Mouse (Mus musculus): Measurements from ENCODE around the gene 1700030K09Rik. TPM values are rescaled to one million over a fixed set of nuclear protein-coding genes. Genes with fewer than 3 reads are reported as not detected.

Gene 1700030K09Rik
- polyA plus RNA-seq, 2 experiments: 13.2 to 16.2 TPM

DNA sequence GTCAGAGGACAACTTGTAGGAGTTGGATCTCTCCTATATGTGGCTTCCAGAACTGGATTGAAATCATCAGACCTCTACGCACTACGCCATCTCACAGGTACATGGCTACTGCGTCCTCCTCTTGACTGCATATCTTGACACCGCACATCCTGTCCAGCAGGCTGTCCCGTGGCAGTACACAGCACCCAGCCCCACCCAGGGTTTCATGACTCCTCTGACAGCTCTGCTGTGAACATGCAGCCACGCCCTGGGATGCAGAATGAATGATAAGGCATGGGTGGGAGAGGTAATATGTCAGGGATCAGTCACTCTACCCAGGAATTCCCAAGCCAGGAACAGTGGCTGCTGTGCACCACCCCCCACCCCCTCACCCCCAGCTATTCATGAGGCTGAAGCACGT is 29.8 kb upstream of the 1700030K09Rik start:
- Histone ChIP-seq H3K36me3 (ENCODE audit: control insufficient read depth, insufficient read depth, low read length) (peaks cover 5% of the 10 kb centered on the region), H3K27me3 (ENCODE audit: control insufficient read depth, insufficient read depth, low read length) (no peaks in the 10 kb centered on the region), H3K4me1 (ENCODE audit: control insufficient read depth, insufficient read depth, low read length) (peaks cover 13% of the 10 kb centered on the region), H3K27ac (replicated peaks; ENCODE audit: low read depth, low read length) (no peak overlapping the region), H3K4me3 (replicated peaks; ENCODE audit: low read length) (no peak overlapping the region), H3K9me3 (ENCODE audit: control insufficient read depth, low read length) (no peaks in the 10 kb centered on the region), H3K4me2 (replicated peaks; ENCODE audit: low read depth, low read length, severe bottlenecking) (no peak overlapping the region), H3K9ac (ENCODE audit: low read depth, low read length, severe bottlenecking) (no peak overlapping the region)
- TF ChIP-seq POLR2A (IDR thresholded peaks at IDR 0.05; ENCODE audit: borderline replicate concordance, extremely low read depth, insufficient read depth, insufficient read length): no peak
- DNase-seq (ENCODE audit: low spot score) (no peak), ATAC-seq (ENCODE audit: low FRiP score, low read depth) (no peak)
- 89% methylated on average over 7 of the region's 7 CpGs for WGBS

DNA sequence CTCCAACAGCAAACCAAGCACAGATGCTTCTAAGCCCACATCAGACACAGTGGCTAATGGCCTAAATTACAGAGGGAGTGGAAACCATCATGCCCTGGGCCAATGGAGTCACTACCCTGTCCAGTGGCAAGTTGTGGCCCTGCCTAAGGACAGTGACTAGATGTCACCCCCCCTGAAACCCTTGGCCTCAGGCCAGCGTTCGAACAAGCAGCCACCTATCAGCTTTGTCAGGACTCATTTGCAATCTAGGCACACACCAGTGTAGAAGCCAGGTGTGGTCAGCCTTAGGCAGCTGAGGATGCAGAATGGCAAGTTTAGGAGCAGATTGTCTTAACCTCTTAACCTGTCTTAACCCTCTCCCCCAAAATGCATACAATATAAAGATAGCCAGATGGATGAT is 28.4 kb upstream of the 1700030K09Rik start:
- peaks cover 5% of the 10 kb centered on the region for H3K36me3 ChIP-seq (ENCODE audit: control insufficient read depth, insufficient read depth, low read length)
- no peaks in the 10 kb centered on the region for H3K27me3 ChIP-seq (ENCODE audit: control insufficient read depth, insufficient read depth, low read length)
- no peak overlapping the region for H3K4me2 ChIP-seq (replicated peaks; ENCODE audit: low read depth, low read length, severe bottlenecking)
- no peak for ATAC-seq (ENCODE audit: low FRiP score, low read depth)
- H3K9ac ChIP-seq (ENCODE audit: low read depth, low read length, severe bottlenecking): no peak overlapping the region
- DNase-seq (ENCODE audit: low spot score): no peak
- peaks cover 24% of the 10 kb centered on the region for H3K4me1 ChIP-seq (ENCODE audit: control insufficient read depth, insufficient read depth, low read length)
- TF ChIP-seq POLR2A (IDR thresholded peaks at IDR 0.05; ENCODE audit: borderline replicate concordance, extremely low read depth, insufficient read depth, insufficient read length): no peak
- WGBS: 69% methylated on average over 2 of the region's 2 CpGs
- no peak overlapping the region for H3K27ac ChIP-seq (replicated peaks; ENCODE audit: low read depth, low read length)
- H3K9me3 ChIP-seq (ENCODE audit: control insufficient read depth, low read length): no peaks in the 10 kb centered on the region
- no peak overlapping the region for H3K4me3 ChIP-seq (replicated peaks; ENCODE audit: low read length)

- Histone ChIP-seq H3K4me2 (replicated peaks; ENCODE audit: low read depth, low read length, severe bottlenecking) (no peak overlapping the region), H3K27me3 (ENCODE audit: control insufficient read depth, insufficient read depth, low read length) (no peaks in the 10 kb centered on the region), H3K4me3 (replicated peaks; ENCODE audit: low read length) (no peak overlapping the region), H3K27ac (replicated peaks; ENCODE audit: low read depth, low read length) (no peak overlapping the region), H3K9ac (ENCODE audit: low read depth, low read length, severe bottlenecking) (no peak overlapping the region), H3K9me3 (ENCODE audit: control insufficient read depth, low read length) (no peaks in the 10 kb centered on the region), H3K4me1 (ENCODE audit: control insufficient read depth, insufficient read depth, low read length) (peaks cover 26% of the 10 kb centered on the region), H3K36me3 (ENCODE audit: control insufficient read depth, insufficient read depth, low read length) (peaks cover 5% of the 10 kb centered on the region)
- no peak for DNase-seq (ENCODE audit: low spot score)
- no peak for ATAC-seq (ENCODE audit: low FRiP score, low read depth)
- 97% methylated on average over 4 of the region's 4 CpGs for WGBS
- no peak for TF ChIP-seq POLR2A (IDR thresholded peaks at IDR 0.05; ENCODE audit: borderline replicate concordance, extremely low read depth, insufficient read depth, insufficient read length)
Observed at GRCm38 (mm10) chr8:72418073-72418472, 25.6 kb upstream of the 1700030K09Rik start.

GRCm38 (mm10) chr8:72420571-72421361 is 22.9 kb upstream of the 1700030K09Rik start:
- peak overlapping the region; percentile 56 for H3K4me2 ChIP-seq (replicated peaks; ENCODE audit: low read depth, low read length, severe bottlenecking)
- peak; percentile 24 for ATAC-seq (ENCODE audit: low FRiP score, low read depth)
- peak overlapping the region; percentile 87 for H3K9ac ChIP-seq (ENCODE audit: low read depth, low read length, severe bottlenecking)
- DNase-seq (ENCODE audit: low spot score): peak; percentile 6
- H3K4me1 ChIP-seq (ENCODE audit: control insufficient read depth, insufficient read depth, low read length): peaks cover 26% of the 10 kb centered on the region
- WGBS: under 1% methylated on average over 56 of the region's 73 CpGs
- no peaks in the 10 kb centered on the region for H3K9me3 ChIP-seq (ENCODE audit: control insufficient read depth, low read length)
- H3K36me3 ChIP-seq (ENCODE audit: control insufficient read depth, insufficient read depth, low read length): no peaks in the 10 kb centered on the region
- no peak for TF ChIP-seq POLR2A (IDR thresholded peaks at IDR 0.05; ENCODE audit: borderline replicate concordance, extremely low read depth, insufficient read depth, insufficient read length)
- peak overlapping the region; percentile 85 for H3K4me3 ChIP-seq (replicated peaks; ENCODE audit: low read length)
- no peaks in the 10 kb centered on the region for H3K27me3 ChIP-seq (ENCODE audit: control insufficient read depth, insufficient read depth, low read length)
- peak overlapping the region; percentile 80 for H3K27ac ChIP-seq (replicated peaks; ENCODE audit: low read depth, low read length)

DNA sequence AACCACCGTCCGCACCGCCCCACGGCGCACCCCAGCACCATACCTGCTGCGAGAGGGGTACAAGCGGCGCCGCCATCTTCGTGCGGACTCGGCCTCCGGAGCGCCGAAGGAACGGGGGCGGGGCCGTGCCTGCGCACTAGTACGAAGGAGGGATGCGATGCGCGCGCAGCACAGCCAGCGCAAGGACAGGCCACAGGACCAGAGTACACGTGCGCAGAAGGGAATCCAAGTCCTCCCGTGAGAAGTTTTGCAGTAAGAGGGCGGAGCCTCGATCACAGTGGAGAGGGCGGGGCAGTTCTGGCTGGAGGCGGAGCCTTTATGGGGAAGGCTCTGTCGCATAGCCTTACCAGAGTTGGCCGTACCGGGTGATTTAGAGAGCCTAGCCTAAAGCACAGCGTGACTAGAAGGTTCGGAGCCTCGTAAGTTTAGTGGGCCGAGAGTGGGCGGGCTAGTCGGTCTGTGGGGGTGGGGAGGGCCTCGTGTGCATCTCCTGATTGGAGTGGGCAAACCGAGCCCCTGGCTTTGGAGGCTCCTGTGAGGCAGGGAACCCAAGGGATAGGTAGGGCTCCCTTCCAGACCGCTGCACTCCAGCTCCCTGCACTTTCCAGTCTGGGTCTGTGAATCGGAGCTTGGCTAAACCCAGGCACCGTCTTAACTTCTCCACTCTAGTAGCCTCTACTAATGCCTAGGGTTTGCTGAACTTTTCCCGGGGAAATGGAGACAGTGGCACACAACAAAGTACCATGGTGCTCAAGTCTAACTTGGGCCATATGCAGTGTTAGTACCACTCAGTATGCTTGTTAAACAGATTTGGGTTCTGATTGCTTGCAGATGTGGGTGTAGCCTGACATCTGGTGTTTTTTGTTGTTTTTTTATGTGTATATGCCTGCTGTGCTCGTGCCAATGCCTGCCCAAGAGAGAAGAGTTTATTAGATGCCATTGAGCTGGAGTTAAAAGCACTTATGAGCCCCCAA is 22.0 kb upstream of the 1700030K09Rik start, which contains the start of gene Eps15l1:
TSS of gene Eps15l1 (minus strand) at position 99 of the 974 bp plus-strand sequence.
- Histone ChIP-seq H3K4me2 (replicated peaks; ENCODE audit: low read depth, low read length, severe bottlenecking) (peak within 1 kb of the TSS; percentile 56), H3K9ac (ENCODE audit: low read depth, low read length, severe bottlenecking) (peak within 1 kb of the TSS; percentile 87), H3K36me3 (ENCODE audit: control insufficient read depth, insufficient read depth, low read length) (no peaks in the 10 kb centered on the region), H3K27me3 (ENCODE audit: control insufficient read depth, insufficient read depth, low read length) (no peaks in the 10 kb centered on the region), H3K4me3 (replicated peaks; ENCODE audit: low read length) (peak within 1 kb of the TSS; percentile 85), H3K27ac (replicated peaks; ENCODE audit: low read depth, low read length) (peak within 1 kb of the TSS; percentile 95), H3K4me1 (ENCODE audit: control insufficient read depth, insufficient read depth, low read length) (peaks cover 23% of the 10 kb centered on the region), H3K9me3 (ENCODE audit: control insufficient read depth, low read length) (no peaks in the 10 kb centered on the region)
- peak; percentile 93 for TF ChIP-seq POLR2A (IDR thresholded peaks at IDR 0.05; ENCODE audit: borderline replicate concordance, extremely low read depth, insufficient read depth, insufficient read length)
- peak; percentile 99 for DNase-seq (ENCODE audit: low spot score)
- WGBS: under 1% methylated on average over 48 of the region's 48 CpGs
- peak; percentile 98 for ATAC-seq (ENCODE audit: low FRiP score, low read depth)

Data from limb, embryonic 14.5 days (tissue).